Mouse (Mus musculus): ENCODE measurements around the gene Kcnk4. TPM values are rescaled to one million over a fixed set of nuclear protein-coding genes. Genes with fewer than 3 reads are reported as not detected.

Gene Kcnk4
- polyA plus RNA-seq, 1 experiment = 59.0 TPM

DNA sequence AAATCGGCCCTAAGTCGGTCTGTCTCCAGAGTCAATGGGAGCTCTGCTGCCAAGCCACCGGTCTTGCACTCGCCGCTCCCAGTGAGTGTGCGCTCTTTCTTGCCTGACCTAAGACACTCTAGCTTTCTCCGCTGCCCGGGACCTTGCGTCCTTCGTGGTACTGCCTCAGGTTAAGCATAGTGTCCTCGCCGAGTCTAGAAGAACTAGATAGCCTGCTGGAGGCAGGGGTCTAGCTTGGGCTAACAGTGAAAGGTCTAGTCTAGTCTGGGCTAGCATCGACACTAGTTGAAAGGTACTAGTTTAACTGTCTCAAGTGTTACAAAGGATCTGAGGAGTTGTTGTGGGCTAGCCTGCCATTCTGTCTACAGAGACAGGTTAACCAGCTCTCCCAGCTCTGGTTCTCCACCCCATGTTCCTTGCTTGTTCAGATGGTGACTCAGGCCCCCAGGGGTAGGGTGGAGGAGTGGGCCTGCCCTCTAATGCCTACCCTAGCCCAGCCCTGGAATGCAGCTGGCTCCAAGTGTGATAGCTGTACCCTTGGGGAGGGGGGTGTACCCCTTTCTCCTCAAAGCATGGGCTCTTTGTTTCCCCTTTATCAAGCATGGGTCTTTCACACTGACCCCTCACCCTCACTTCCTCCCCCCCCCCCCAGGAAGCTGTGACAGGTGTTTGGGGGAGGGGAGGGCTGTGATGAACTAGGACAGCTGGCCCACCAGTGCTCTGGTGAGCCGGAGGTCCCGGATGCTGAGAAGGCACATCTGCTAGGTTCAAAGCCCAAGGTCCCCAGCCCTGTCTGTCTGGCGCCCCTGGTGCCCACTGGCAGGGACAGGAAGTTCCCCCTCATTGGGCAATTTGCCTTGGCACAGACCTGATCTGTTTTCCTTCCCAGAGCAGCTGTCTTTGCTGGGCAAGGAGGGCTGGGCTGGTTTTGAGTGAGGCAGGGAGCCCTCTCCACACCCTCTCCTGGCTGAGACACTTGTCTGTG, 41.5 kb upstream of the Kcnk4 start, which contains the start of gene Plcb3:
Plcb3 (minus strand) TSS at position 934 of the 985 bp plus-strand sequence.
- TF ChIP-seq POLR2A (IDR thresholded peaks at IDR 0.05; ENCODE audit: extremely low read depth, insufficient read depth, low read length) (0 out of 2 replicates have a peak, but pooled peaks have one; percentile 5), CTCF (IDR thresholded peaks at IDR 0.05; ENCODE audit: extremely low read depth, insufficient read depth, low read length) (no peak)
- no peak within 1 kb of the TSS for H3K27ac ChIP-seq (ENCODE audit: insufficient read depth, low read length)
- H3K4me1 ChIP-seq (ENCODE audit: control insufficient read depth, insufficient read depth, low read length) = peaks cover 5% of the 10 kb centered on the region; the same call in 1 of the 2 replicates
- peak within 1 kb of the TSS; percentile 48 for H3K4me3 ChIP-seq (ENCODE audit: insufficient read depth, low read length)

DNA sequence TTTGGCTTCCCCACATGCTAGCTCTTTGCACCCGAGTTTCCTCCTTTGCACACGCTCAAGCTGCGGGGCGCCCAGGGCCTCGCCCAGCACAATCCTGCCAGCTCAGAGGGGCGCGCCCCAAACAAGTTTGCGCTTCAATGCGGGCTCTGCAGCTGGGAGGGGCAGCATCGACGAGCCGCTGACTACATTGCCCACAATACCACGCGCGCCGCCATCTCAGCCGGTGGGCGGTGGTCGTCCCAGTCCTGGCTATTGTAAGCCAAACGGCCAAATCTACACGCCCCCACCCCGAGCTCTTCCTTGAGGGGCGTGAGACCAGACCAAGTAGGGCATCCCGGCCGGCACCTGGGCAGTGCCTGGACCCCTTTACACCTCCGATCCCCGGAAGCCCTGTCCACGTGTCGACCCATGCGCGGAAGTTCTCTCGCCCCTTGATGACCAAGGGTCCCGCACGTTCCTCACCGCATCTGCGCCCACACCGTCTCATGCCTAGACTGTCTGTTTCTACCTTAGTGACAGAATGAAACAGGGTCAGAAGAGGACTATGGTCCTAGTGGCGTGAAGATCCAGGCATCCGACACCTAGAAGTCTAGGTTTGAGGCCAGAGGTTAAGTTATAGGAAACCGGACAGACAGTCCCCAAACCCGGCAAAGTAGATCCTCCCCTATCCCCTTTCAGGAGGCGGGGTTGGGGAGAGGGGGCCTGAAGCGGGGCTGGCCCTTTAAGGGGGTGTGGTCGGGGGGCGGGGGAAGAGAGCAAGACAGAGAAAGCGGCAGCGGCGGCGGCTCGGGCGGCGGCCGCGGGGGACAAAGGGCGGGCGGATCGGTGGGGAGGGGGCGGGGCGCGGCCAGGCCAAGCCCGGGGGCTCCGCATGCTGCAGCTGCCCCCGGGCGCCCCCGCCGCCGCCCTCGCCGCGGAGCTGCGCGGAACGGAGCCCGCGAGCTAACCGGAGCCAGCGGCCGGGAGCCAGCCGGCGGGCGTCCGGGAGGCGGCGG, 40.2 kb upstream of the Kcnk4 start, which contains the start of gene Ppp1r14b:
Ppp1r14b (plus strand) TSS at position 758 of the 995 bp plus-strand sequence.
- no peak for TF ChIP-seq CTCF (IDR thresholded peaks at IDR 0.05; ENCODE audit: extremely low read depth, insufficient read depth, low read length)
- TF ChIP-seq POLR2A (IDR thresholded peaks at IDR 0.05; ENCODE audit: extremely low read depth, insufficient read depth, low read length) = no peak
- Histone ChIP-seq H3K4me1 (ENCODE audit: control insufficient read depth, insufficient read depth, low read length) (peaks cover 5% of the 10 kb centered on the region; the same call in 1 of the 2 replicates), H3K4me3 (ENCODE audit: insufficient read depth, low read length) (peak within 1 kb of the TSS; percentile 77), H3K27ac (ENCODE audit: insufficient read depth, low read length) (0 out of 2 replicates have a peak within 1 kb of the TSS, but pooled peaks have one; percentile 4)

GRCm38 (mm10) chr19:6973581-6974190, 39.4 kb upstream of the Kcnk4 start:
- H3K27ac ChIP-seq (ENCODE audit: insufficient read depth, low read length) = no peak overlapping the region
- peaks cover 3% of the 10 kb centered on the region; the same call in 1 of the 2 replicates for H3K4me1 ChIP-seq (ENCODE audit: control insufficient read depth, insufficient read depth, low read length)
- no peak for TF ChIP-seq POLR2A (IDR thresholded peaks at IDR 0.05; ENCODE audit: extremely low read depth, insufficient read depth, low read length)
- no peak for TF ChIP-seq CTCF (IDR thresholded peaks at IDR 0.05; ENCODE audit: extremely low read depth, insufficient read depth, low read length)
- H3K4me3 ChIP-seq (ENCODE audit: insufficient read depth, low read length) = no peak overlapping the region; the same call in 1 of the 2 replicates

DNA sequence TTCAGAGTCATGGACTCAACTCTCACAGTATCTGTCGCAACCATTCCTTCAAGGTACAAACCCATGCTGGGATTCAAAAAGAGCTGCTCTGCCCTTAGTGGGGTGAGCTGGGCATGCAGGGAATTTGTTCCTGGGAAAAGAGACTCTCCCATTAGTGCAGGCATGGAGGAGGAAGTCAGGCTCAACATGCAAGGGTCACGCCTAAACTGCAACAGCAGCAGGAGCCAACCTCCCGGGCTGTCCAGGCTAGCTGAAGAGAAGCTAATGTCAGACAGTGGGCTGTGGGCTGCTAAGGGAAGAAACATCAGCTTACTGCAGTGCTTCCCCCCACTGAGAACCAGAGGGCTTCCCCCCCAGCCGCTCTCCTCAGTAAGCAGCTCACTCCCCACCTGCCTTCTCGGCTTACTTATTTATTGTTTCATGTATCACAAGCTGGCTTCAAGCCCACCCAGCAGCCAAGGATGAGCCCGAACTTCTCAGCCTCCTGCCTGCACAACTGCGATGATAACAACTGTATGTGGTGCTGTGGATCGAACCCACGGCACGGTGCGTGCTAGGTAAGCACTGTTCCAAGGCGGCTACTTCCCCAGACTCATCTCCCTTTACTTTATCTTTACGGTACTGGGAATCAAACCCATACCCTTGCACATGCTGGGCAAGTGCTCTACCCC, 38.1 kb upstream of the Kcnk4 start:
- no peak for TF ChIP-seq POLR2A (IDR thresholded peaks at IDR 0.05; ENCODE audit: extremely low read depth, insufficient read depth, low read length)
- TF ChIP-seq CTCF (IDR thresholded peaks at IDR 0.05; ENCODE audit: extremely low read depth, insufficient read depth, low read length) = no peak
- Histone ChIP-seq H3K4me1 (ENCODE audit: control insufficient read depth, insufficient read depth, low read length) (peaks cover 3% of the 10 kb centered on the region; the same call in 1 of the 2 replicates), H3K4me3 (ENCODE audit: insufficient read depth, low read length) (no peak overlapping the region), H3K27ac (ENCODE audit: insufficient read depth, low read length) (no peak overlapping the region)

- peaks cover 2% of the 10 kb centered on the region; the same call in 1 of the 2 replicates for H3K4me1 ChIP-seq (ENCODE audit: control insufficient read depth, insufficient read depth, low read length)
- H3K4me3 ChIP-seq (ENCODE audit: insufficient read depth, low read length) = no peak overlapping the region
- TF ChIP-seq POLR2A (IDR thresholded peaks at IDR 0.05; ENCODE audit: extremely low read depth, insufficient read depth, low read length) (no peak), CTCF (IDR thresholded peaks at IDR 0.05; ENCODE audit: extremely low read depth, insufficient read depth, low read length) (no peak)
- H3K27ac ChIP-seq (ENCODE audit: insufficient read depth, low read length) = no peak overlapping the region
Measured at GRCm38 (mm10) chr19:6971644-6972043, 37.3 kb upstream of the Kcnk4 start.

DNA sequence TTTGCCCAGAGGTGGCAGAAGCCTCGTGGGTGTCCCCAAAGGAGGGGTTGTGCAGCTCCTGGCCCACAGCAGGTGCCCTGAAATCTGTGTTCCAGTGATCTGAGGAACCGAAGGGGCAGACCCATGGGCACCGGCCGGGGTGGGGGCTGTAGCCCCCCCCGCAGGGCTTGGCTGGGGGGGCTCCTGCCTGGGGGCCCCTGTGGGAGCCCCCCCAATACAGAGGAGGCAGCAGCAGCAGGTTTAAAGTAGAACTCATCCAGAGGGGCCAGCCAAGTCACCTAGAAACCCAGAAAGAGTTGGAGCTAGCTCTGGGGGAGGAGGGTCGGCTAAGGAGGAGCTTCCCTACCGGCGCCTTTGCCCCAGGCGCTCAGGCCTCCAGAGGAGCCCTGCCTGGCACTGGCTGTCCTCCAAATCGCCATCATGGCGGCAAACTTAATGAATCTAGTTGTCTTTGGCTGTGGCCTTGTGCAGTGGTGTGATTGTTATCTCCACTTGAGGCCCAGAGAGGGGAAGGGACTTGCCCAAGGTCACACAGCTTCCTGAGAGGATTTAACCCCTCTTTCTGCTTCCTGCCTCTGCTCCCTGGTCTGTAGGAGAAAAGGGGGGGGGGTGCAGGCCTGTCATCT, 36.3 kb upstream of the Kcnk4 start:
- TF ChIP-seq CTCF (IDR thresholded peaks at IDR 0.05; ENCODE audit: extremely low read depth, insufficient read depth, low read length) = no peak
- TF ChIP-seq POLR2A (IDR thresholded peaks at IDR 0.05; ENCODE audit: extremely low read depth, insufficient read depth, low read length) = no peak
- Histone ChIP-seq H3K4me1 (ENCODE audit: control insufficient read depth, insufficient read depth, low read length) (no peaks in the 10 kb centered on the region), H3K27ac (ENCODE audit: insufficient read depth, low read length) (no peak overlapping the region), H3K4me3 (ENCODE audit: insufficient read depth, low read length) (no peak overlapping the region; the same call in 1 of the 2 replicates)

DNA sequence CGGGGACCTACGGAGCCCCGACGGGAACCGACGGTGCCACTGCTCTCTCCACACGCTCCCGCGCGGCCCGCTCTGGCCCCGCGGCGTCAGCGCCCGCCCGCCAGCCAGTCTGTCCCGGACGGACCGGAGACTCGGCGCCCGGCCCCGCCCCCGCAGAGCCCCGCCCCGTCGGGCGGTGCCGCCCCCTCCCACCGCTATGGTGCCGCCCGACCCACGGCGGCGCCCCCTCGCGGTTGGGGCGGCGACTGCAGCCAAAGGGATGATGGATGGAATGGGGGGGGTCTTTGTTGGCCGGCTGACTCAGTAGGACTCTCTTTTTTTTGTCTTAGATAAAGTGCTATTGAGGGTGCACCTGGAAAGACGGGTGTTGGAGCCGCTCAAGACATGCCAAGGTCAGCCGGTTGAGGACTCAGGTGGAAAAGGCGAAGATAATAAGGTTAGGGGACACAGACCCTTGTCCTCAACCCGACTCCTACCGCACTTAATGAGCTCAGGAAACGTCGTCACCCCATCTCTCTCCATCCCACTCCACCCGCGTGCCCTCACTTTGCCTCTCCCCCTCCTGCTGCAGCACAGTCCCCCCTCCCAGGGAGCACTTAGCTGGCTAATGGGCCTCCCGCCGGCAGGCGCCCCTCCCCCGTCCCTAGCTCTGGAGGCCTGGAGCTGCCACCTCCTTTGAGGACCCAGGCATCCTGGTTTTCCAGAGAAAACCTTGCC, 35.5 kb upstream of the Kcnk4 start:
- Histone ChIP-seq H3K4me3 (ENCODE audit: insufficient read depth, low read length) (peak overlapping the region; percentile 19), H3K27ac (ENCODE audit: insufficient read depth, low read length) (no peak overlapping the region)
- no peak for TF ChIP-seq POLR2A (IDR thresholded peaks at IDR 0.05; ENCODE audit: extremely low read depth, insufficient read depth, low read length)
- 0 out of 2 replicates have a peak, but pooled peaks have one; percentile 7 for TF ChIP-seq CTCF (IDR thresholded peaks at IDR 0.05; ENCODE audit: extremely low read depth, insufficient read depth, low read length)

More for the DNA sequence above, 35.5 kb upstream of the Kcnk4 start:
- H3K4me1 ChIP-seq (ENCODE audit: control insufficient read depth, insufficient read depth, low read length) = no peaks in the 10 kb centered on the region

Data from cortical plate, adult 2 months (tissue).